Comparison of ENCODE assay signal across 21 mouse cellular contexts in the genomic region with DNA sequence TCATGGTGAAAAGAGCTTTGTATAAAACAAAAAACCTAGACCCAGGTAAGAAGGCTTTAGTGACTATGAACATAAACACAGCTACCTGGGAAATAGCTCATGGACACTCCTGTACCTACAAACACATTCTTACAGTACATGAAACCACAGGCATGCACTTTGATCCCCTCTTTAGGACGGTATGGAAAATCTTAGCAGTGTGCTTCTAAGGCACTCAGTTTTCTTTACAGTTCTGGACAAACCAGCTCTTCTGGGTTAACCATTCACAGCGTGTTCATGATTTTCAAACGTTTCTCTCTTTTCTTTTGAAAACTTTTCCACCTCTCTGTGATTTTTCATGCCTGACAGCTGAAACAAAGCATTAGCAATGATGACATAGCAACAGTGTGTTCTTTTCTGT. TPM values are rescaled to one million over a fixed set of nuclear protein-coding genes. Genes with fewer than 3 reads are reported as not detected.
DNase-seq lines count a peak whose midpoint lies in the region; ATAC-seq and TF ChIP-seq lines count a peak whose summit lies in the region.
"Had no signal": no experiment of that assay in that cellular context is flagged by ENCODE, and none has a peak within 500 bp of the region (broad histone marks: within the 10 kb centered on the region; RNA-seq: fewer than 3 reads in every experiment).

No protein-coding gene starts in this region.

- no peaks in the 10 kb centered on the region for H3K27me3 ChIP-seq in heart, adult 2 months (ENCODE audit: control insufficient read depth, insufficient read depth, low read length)
- H3K27me3 ChIP-seq in limb, embryonic 14.5 days (ENCODE audit: control insufficient read depth, insufficient read depth, low read length): no peaks in the 10 kb centered on the region
- H3K27me3 ChIP-seq in limb, embryonic 10.5 days (ENCODE audit: low read depth, poor library complexity, severe bottlenecking): no peaks in the 10 kb centered on the region
- no peaks in the 10 kb centered on the region for H3K27me3 ChIP-seq in intestine, embryonic 14.5 days (replicated peaks; ENCODE audit: control insufficient read depth, insufficient read depth, low read length)
- H3K27me3 ChIP-seq: forebrain, embryonic 12.5 days; heart, embryonic 13.5 days; hindbrain, embryonic 13.5 days; liver, embryonic 13.5 days; midbrain, embryonic 13.5 days; Patski had no signal

- no peak overlapping the region for H3K4me2 ChIP-seq in limb, embryonic 14.5 days (replicated peaks; ENCODE audit: low read depth, low read length, severe bottlenecking)
- no peak overlapping the region for H3K4me2 ChIP-seq in intestine, embryonic 14.5 days (ENCODE audit: low read length)
- H3K4me2 ChIP-seq: forebrain, embryonic 12.5 days; heart, embryonic 13.5 days; hindbrain, embryonic 13.5 days; liver, embryonic 13.5 days; midbrain, embryonic 13.5 days had no signal

- ATAC-seq in limb, embryonic 14.5 days (ENCODE audit: low FRiP score, low read depth): no peak
- ATAC-seq in intestine, embryonic 14.5 days (replicated peaks; ENCODE audit: low FRiP score, low TSS enrichment, low read depth): 0 out of 2 replicates have a peak, but pooled peaks have one; percentile 58
- ATAC-seq in erythroblast, adult 5-6 weeks (replicated peaks; ENCODE audit: low FRiP score, poor library complexity, severe bottlenecking): no peak
- ATAC-seq: CD4-positive, CD25-positive, alpha-beta regulatory T cell, adult 4 months; inflammation-experienced regulatory T-cells, adult 6 months; midbrain, embryonic 13.5 days; Patski had no signal

- no peak overlapping the region for H3K27ac ChIP-seq in heart, adult 2 months
- H3K27ac ChIP-seq in limb, embryonic 14.5 days (replicated peaks; ENCODE audit: low read depth, low read length): 0 out of 2 replicates have a peak overlapping the region, but pooled peaks have one; percentile 13
- no peak overlapping the region for H3K27ac ChIP-seq in limb, embryonic 10.5 days
- no peak overlapping the region for H3K27ac ChIP-seq in intestine, embryonic 14.5 days (ENCODE audit: low read depth)
- H3K27ac ChIP-seq: forebrain, embryonic 12.5 days; heart, embryonic 13.5 days; hindbrain, embryonic 13.5 days; left cerebral cortex, adult 2 months; liver, embryonic 13.5 days; midbrain, embryonic 13.5 days had no signal

- no peaks in the 10 kb centered on the region for H3K79me2 ChIP-seq in heart, adult 2 months (replicated peaks; ENCODE audit: control insufficient read depth, insufficient read depth, low read length)

- peak; percentile 30 for DNase-seq in heart, adult 11 months
- DNase-seq in heart, adult 2 months: no peak
- DNase-seq in limb, embryonic 14.5 days (ENCODE audit: low spot score): no peak
- DNase-seq in limb, embryonic 10.5 days (ENCODE audit: low spot score): no peak
- no peak for DNase-seq in intestine, embryonic 14.5 days (ENCODE audit: low spot score)
- peak; percentile 16 for DNase-seq in lung, postnatal 36 days
- no peak for DNase-seq in right cerebral cortex, adult 2 months (ENCODE audit: low spot score in 2 of 2)
- DNase-seq: adrenal gland, adult 8-10 months; cerebellum, adult 9-11 months; liver, embryonic 13.5 days; right cerebral cortex, postnatal 14 days; spleen, adult 18-20 months had no signal

- WGBS in heart, adult 2 months: 65% methylated on average over 3 of the region's 3 CpGs
- whole genome bisulfite sequencing in limb, embryonic 14.5 days: 49% methylated on average over 3 of the region's 3 CpGs
- 80% methylated on average over 3 of the region's 3 CpGs for WGBS in limb, embryonic 10.5 days
- 45% methylated on average over 3 of the region's 3 CpGs for WGBS in intestine, embryonic 14.5 days

- H3K4me1 ChIP-seq in heart, adult 2 months (ENCODE audit: control insufficient read depth, insufficient read depth, low read length): no peaks in the 10 kb centered on the region
- no peaks in the 10 kb centered on the region for H3K4me1 ChIP-seq in limb, embryonic 14.5 days (ENCODE audit: control insufficient read depth, insufficient read depth, low read length)
- no peaks in the 10 kb centered on the region for H3K4me1 ChIP-seq in limb, embryonic 10.5 days
- no peaks in the 10 kb centered on the region for H3K4me1 ChIP-seq in intestine, embryonic 14.5 days (replicated peaks; ENCODE audit: control insufficient read depth, insufficient read depth, low read length)
- H3K4me1 ChIP-seq: forebrain, embryonic 12.5 days; heart, embryonic 13.5 days; hindbrain, embryonic 13.5 days; liver, embryonic 13.5 days; midbrain, embryonic 13.5 days had no signal

- TF ChIP-seq CTCF in heart, adult 2 months (IDR thresholded peaks at IDR 0.05): no peak

- H3K9me3 ChIP-seq in limb, embryonic 14.5 days (ENCODE audit: control insufficient read depth, low read length): no peaks in the 10 kb centered on the region
- no peaks in the 10 kb centered on the region for H3K9me3 ChIP-seq in limb, embryonic 10.5 days (replicated peaks)
- H3K9me3 ChIP-seq in intestine, embryonic 14.5 days (ENCODE audit: control insufficient read depth, low read length): no peaks in the 10 kb centered on the region
- H3K9me3 ChIP-seq: forebrain, embryonic 12.5 days; heart, embryonic 13.5 days; hindbrain, embryonic 13.5 days; liver, embryonic 13.5 days; midbrain, embryonic 13.5 days had no signal

- H3K9ac ChIP-seq in heart, adult 2 months (ENCODE audit: low read depth, low read length): no peak overlapping the region
- no peak overlapping the region for H3K9ac ChIP-seq in limb, embryonic 14.5 days (ENCODE audit: low read depth, low read length, severe bottlenecking)
- H3K9ac ChIP-seq in intestine, embryonic 14.5 days (ENCODE audit: low read length): no peak overlapping the region
- H3K9ac ChIP-seq: forebrain, embryonic 12.5 days; heart, embryonic 13.5 days; hindbrain, embryonic 13.5 days; liver, embryonic 13.5 days; midbrain, embryonic 13.5 days had no signal

- H3K36me3 ChIP-seq in heart, adult 2 months (ENCODE audit: control insufficient read depth, insufficient read depth, low read length): no peaks in the 10 kb centered on the region
- no peaks in the 10 kb centered on the region for H3K36me3 ChIP-seq in limb, embryonic 14.5 days (ENCODE audit: control insufficient read depth, insufficient read depth, low read length)
- no peaks in the 10 kb centered on the region for H3K36me3 ChIP-seq in limb, embryonic 10.5 days
- no peaks in the 10 kb centered on the region for H3K36me3 ChIP-seq in intestine, embryonic 14.5 days (ENCODE audit: control insufficient read depth, insufficient read depth, low read length)
- H3K36me3 ChIP-seq: forebrain, embryonic 12.5 days; heart, embryonic 13.5 days; hindbrain, embryonic 13.5 days; liver, embryonic 13.5 days; midbrain, embryonic 13.5 days had no signal

- intact Hi-C loops in heart, adult 2 months (cut with DNase I): no loop called here

- no peak for TF ChIP-seq POLR2A in heart, adult 2 months (IDR thresholded peaks at IDR 0.05; ENCODE audit: insufficient read depth, low read depth, low read length)
- no peak for TF ChIP-seq POLR2A in limb, embryonic 14.5 days (IDR thresholded peaks at IDR 0.05; ENCODE audit: borderline replicate concordance, extremely low read depth, insufficient read depth, insufficient read length)

- no peak overlapping the region for H3K4me3 ChIP-seq in heart, adult 2 months
- H3K4me3 ChIP-seq in limb, embryonic 14.5 days (replicated peaks; ENCODE audit: low read length): no peak overlapping the region
- no peak overlapping the region for H3K4me3 ChIP-seq in limb, embryonic 10.5 days
- H3K4me3 ChIP-seq in intestine, embryonic 14.5 days (ENCODE audit: low read depth, low read length): no peak overlapping the region
- H3K4me3 ChIP-seq: forebrain, embryonic 12.5 days; heart, embryonic 13.5 days; hindbrain, embryonic 13.5 days; left cerebral cortex, adult 2 months; liver, embryonic 13.5 days; midbrain, embryonic 13.5 days had no signal

- no peak for TF ChIP-seq EP300 in heart, adult 2 months (IDR thresholded peaks at IDR 0.05; ENCODE audit: insufficient read depth, low read depth, low read length)

RNA-seq across cellular contexts. Expression of a gene that starts 15.7 kb away (rescaled TPM):
- total RNA-seq in heart, adult 2 months (2021): 10 to 100 TPM; 17.3 to 19.9 TPM
- 10.4 and 13.6 TPM in 2 replicates for polyA plus RNA-seq in heart, adult 2 months (2012; rRNA removed)
- polyA plus RNA-seq in limb, embryonic 14.5 days (2012; rRNA removed): 35.3 and 72.5 TPM in 2 replicates
- polyA plus RNA-seq in limb, embryonic 14.5 days (2014; fragmentation: Nextera tagmentation; extraction: Ambion mirVana): 257 and 350 TPM in 2 replicates
- polyA plus RNA-seq in limb, embryonic 10.5 days (2016; fragmentation: Nextera tagmentation; extraction: Ambion mirVana): 1.4 and 2.9 TPM in 2 replicates
- 39.8 and 44.5 TPM in 2 replicates for polyA plus RNA-seq in intestine, embryonic 14.5 days (2014; fragmentation: Nextera tagmentation; extraction: Ambion mirVana)
- 617 and 762 TPM in 2 replicates for total RNA-seq in erythroblast, adult 5-6 weeks (2015; ENCODE audit: low replicate concordance)
- 402 and 528 TPM in 2 replicates for total RNA-seq in erythroblast, adult 5-6 weeks (2017; ENCODE audit: low replicate concordance)

Comparison
In these comparisons a context has a peak if more than half of its experiments do, and no peak if none do; other contexts are left out.
1. DNase-seq: peak in heart, adult 11 months (single experiment) and lung, postnatal 36 days (single experiment); none in heart, adult 2 months (0 of 2), limb, embryonic 14.5 days (single experiment), limb, embryonic 10.5 days (single experiment), intestine, embryonic 14.5 days (single experiment) and right cerebral cortex, adult 2 months (0 of 2).